Mouse (Mus musculus): ENCODE measurements around the gene Gm9844.

- no peak for TF ChIP-seq POLR2A (IDR thresholded peaks at IDR 0.05; ENCODE audit: low read depth, low read length)
- TF ChIP-seq CTCF (IDR thresholded peaks at IDR 0.05; ENCODE audit: borderline replicate concordance, insufficient read depth, low read length) = no peak
Measured at GRCm38 (mm10) chr7:24862853-24863252, 840 bp downstream of the Gm9844 start.
